Mouse (Mus musculus) ES-Bruce4 (cell line): Measurements from ENCODE around the gene Castor2.
A peak's percentile ranks its signal among the peaks of the same experiment; 100 is the strongest.

ENCODE experiments used
- CTCF ChIP-seq: IDR thresholded peaks from one replicate; pipeline ENCODE4 v1.8.1; 2011; ENCODE audit warnings: low read depth, low read length
- EP300 ChIP-seq: IDR thresholded peaks from 2 replicates; pipeline ENCODE4 v1.6.1; 2011; ENCODE audit warnings: low read depth, low read length; ENCODE audit not compliant: insufficient read depth
- POLR2A ChIP-seq: IDR thresholded peaks from one replicate; pipeline ENCODE4 v1.8.1; 2011; ENCODE audit warnings: low read length; ENCODE audit not compliant: insufficient read depth

- TF ChIP-seq CTCF, result no peak
- TF ChIP-seq POLR2A, result no peak
- TF ChIP-seq EP300, result peak; percentile 36; the same call in 1 of the 2 replicates
Measured at GRCm38 (mm10) chr5:134176169-134176881, 76.8 kb downstream of the Castor2 start, which contains the start of gene Rcc1l.
